8 mouse cellular contexts compared by ENCODE assay signal in genomic region chr4:122886579-122887254, GRCm38 (mm10). TPM values are rescaled to one million over a fixed set of nuclear protein-coding genes. Genes with fewer than 3 reads are reported as not detected.
A peak's percentile ranks its signal among the peaks of the same experiment; 100 is the strongest.
DNase-seq lines count a peak whose midpoint lies in the region; ATAC-seq and TF ChIP-seq lines count a peak whose summit lies in the region.

No protein-coding gene starts in this region.

- TF ChIP-seq CTCF in MEL (IDR thresholded peaks at IDR 0.05 in 2 of 3, conservative IDR thresholded peaks at IDR 0.05 in 1 of 3; ENCODE audit: control insufficient read depth in 1 of 3, insufficient read depth in 1 of 3, low read depth in 2 of 3, low read length in 3 of 3, poor library complexity in 1 of 3, severe bottlenecking in 1 of 3), result no peak
- no peak for TF ChIP-seq CTCF in liver, postnatal 0 days (IDR thresholded peaks at IDR 0.05; ENCODE audit: low read depth)
- TF ChIP-seq CTCF in stomach, postnatal 0 days (IDR thresholded peaks at IDR 0.05; ENCODE audit: low read depth), result no peak

- peaks cover 6 to 22% of the 10 kb centered on the region in 2 experiments; a peak in 3 of 4 replicates for H3K4me1 ChIP-seq in MEL (ENCODE audit: control insufficient read depth in 1 of 2, insufficient read depth in 2 of 2, low read length in 2 of 2)
- H3K4me1 ChIP-seq in forebrain, embryonic 15.5 days, result peaks cover 54% of the 10 kb centered on the region
- H3K4me1 ChIP-seq in liver, postnatal 0 days (ENCODE audit: insufficient read depth), result peaks cover 35% of the 10 kb centered on the region
- peaks cover 13% of the 10 kb centered on the region for H3K4me1 ChIP-seq in stomach, postnatal 0 days (replicated peaks; ENCODE audit: control insufficient read depth, insufficient read depth)

- peak overlapping the region; percentile 86 for H3K9ac ChIP-seq in MEL (ENCODE audit: control insufficient read depth, low read depth, low read length, poor library complexity, severe bottlenecking)
- H3K9ac ChIP-seq in forebrain, embryonic 15.5 days (replicated peaks), result peak overlapping the region; percentile 72
- peak overlapping the region; percentile 92 for H3K9ac ChIP-seq in liver, postnatal 0 days (replicated peaks)
- H3K9ac ChIP-seq in stomach, postnatal 0 days (ENCODE audit: low read length), result peak overlapping the region; percentile 84

- peaks cover 0 to 20% of the 10 kb centered on the region in 2 experiments; a peak in 2 of 4 replicates for H3K36me3 ChIP-seq in MEL (ENCODE audit: control insufficient read depth in 1 of 2, insufficient read depth in 2 of 2, low read length in 2 of 2)
- no peaks in the 10 kb centered on the region for H3K36me3 ChIP-seq in forebrain, embryonic 15.5 days
- H3K36me3 ChIP-seq in liver, postnatal 0 days (replicated peaks; ENCODE audit: insufficient read depth, low read length), result peaks cover 2% of the 10 kb centered on the region; the same call in 1 of the 2 replicates
- no peaks in the 10 kb centered on the region for H3K36me3 ChIP-seq in stomach, postnatal 0 days (ENCODE audit: control insufficient read depth, insufficient read depth, low read length)

- no peak for TF ChIP-seq EP300 in MEL (IDR thresholded peaks at IDR 0.05; ENCODE audit: low read depth in 1 of 2, low read length in 2 of 2)
- no peak for TF ChIP-seq EP300 in liver, postnatal 0 days (IDR thresholded peaks at IDR 0.05; ENCODE audit: low read depth)
- peak; percentile 20 for TF ChIP-seq EP300 in stomach, postnatal 0 days (optimal IDR thresholded peaks at IDR 0.05)

- H3K27ac ChIP-seq in MEL (ENCODE audit: control insufficient read depth, low read depth, low read length), result peak overlapping the region; percentile 95
- H3K27ac ChIP-seq in forebrain, embryonic 15.5 days (replicated peaks), result peak overlapping the region; percentile 98
- H3K27ac ChIP-seq in liver, postnatal 0 days (ENCODE audit: low read depth), result peak overlapping the region; percentile 100
- peak overlapping the region; percentile 100 for H3K27ac ChIP-seq in stomach, postnatal 0 days (replicated peaks)

- H3K9me3 ChIP-seq in MEL (replicated peaks; ENCODE audit: insufficient read depth, low read length), result no peaks in the 10 kb centered on the region
- H3K9me3 ChIP-seq in forebrain, embryonic 15.5 days, result no peaks in the 10 kb centered on the region
- no peaks in the 10 kb centered on the region for H3K9me3 ChIP-seq in liver, postnatal 0 days (ENCODE audit: low read length)
- no peaks in the 10 kb centered on the region for H3K9me3 ChIP-seq in stomach, postnatal 0 days (ENCODE audit: control insufficient read depth, low read length)

- 2% methylated on average over 19 of the region's 19 CpGs for WGBS in forebrain, embryonic 15.5 days
- 3% methylated on average over 19 of the region's 19 CpGs for WGBS in liver, postnatal 0 days (ENCODE audit: insufficient replicate concordance)
- WGBS in stomach, postnatal 0 days, result 3% methylated on average over 19 of the region's 19 CpGs

- peak; percentile 8 for ATAC-seq in forebrain, embryonic 15.5 days (replicated peaks)
- ATAC-seq in liver, postnatal 0 days, result no peak
- no peak; the same call in 1 of the 2 replicates for ATAC-seq in stomach, postnatal 0 days (ENCODE audit: low FRiP score, low TSS enrichment)

- H3K4me3 ChIP-seq in MEL (ENCODE audit: control insufficient read depth in 1 of 2, insufficient read depth in 1 of 2, low read depth in 2 of 2, low read length in 2 of 2), result peak overlapping the region; percentile 77 to 87
- H3K4me3 ChIP-seq in forebrain, embryonic 15.5 days, result peak overlapping the region; percentile 68
- peak overlapping the region; percentile 87 for H3K4me3 ChIP-seq in liver, postnatal 0 days (ENCODE audit: low read depth, low read length)
- peak overlapping the region; percentile 73 for H3K4me3 ChIP-seq in stomach, postnatal 0 days (ENCODE audit: low read depth, low read length)

- TF ChIP-seq POLR2A in MEL (IDR thresholded peaks at IDR 0.05; ENCODE audit: control insufficient read depth in 1 of 2, insufficient read depth in 1 of 2, low read depth in 1 of 2, low read length in 2 of 2, poor library complexity in 1 of 2), result no peak

- peaks cover 27% of the 10 kb centered on the region for H3K79me2 ChIP-seq in MEL (ENCODE audit: control insufficient read depth, insufficient read depth, low read length, poor library complexity)

- peak; percentile 23 for DNase-seq in kidney, adult 8-10 months
- DNase-seq in kidney, postnatal 14 days, result no peak
- peak; percentile 64 for DNase-seq in MEL (ENCODE audit: low read depth, low spot score)
- DNase-seq in liver, postnatal 0 days, result no peak
- DNase-seq in stomach, postnatal 0 days (ENCODE audit: low spot score), result no peak
- no peak for DNase-seq in spleen, postnatal 14 days (ENCODE audit: low spot score in 2 of 2)
- DNase-seq in right cerebral cortex, postnatal 36 days (ENCODE audit: low spot score in 2 of 2), result no peak

- H3K4me2 ChIP-seq in forebrain, embryonic 15.5 days (replicated peaks), result peak overlapping the region; percentile 70
- peak overlapping the region; percentile 98 for H3K4me2 ChIP-seq in liver, postnatal 0 days (ENCODE audit: low read depth, low read length)
- peak overlapping the region; percentile 72 for H3K4me2 ChIP-seq in stomach, postnatal 0 days (replicated peaks; ENCODE audit: low read depth)

- no peaks in the 10 kb centered on the region for H3K27me3 ChIP-seq in MEL (ENCODE audit: control insufficient read depth in 1 of 2, insufficient read depth in 2 of 2, low read length in 2 of 2)
- H3K27me3 ChIP-seq in forebrain, embryonic 15.5 days, result no peaks in the 10 kb centered on the region
- H3K27me3 ChIP-seq in liver, postnatal 0 days (ENCODE audit: insufficient read depth, low read length), result no peaks in the 10 kb centered on the region
- no peaks in the 10 kb centered on the region for H3K27me3 ChIP-seq in stomach, postnatal 0 days (ENCODE audit: control insufficient read depth, insufficient read depth, low read length)

- TF ChIP-seq RAD21 in MEL (IDR thresholded peaks at IDR 0.05; ENCODE audit: low read depth, low read length), result no peak

TF ChIP-seq in MEL, 35 proteins besides CTCF, POLR2A, EP300 and RAD21:
- TF ChIP-seq SMC3 (IDR thresholded peaks at IDR 0.05; ENCODE audit: low read depth, low read length), result no peak
- TF ChIP-seq ZNF384 (IDR thresholded peaks at IDR 0.05; ENCODE audit: low read depth, low read length), result no peak
- no peak for TF ChIP-seq MYC (IDR thresholded peaks at IDR 0.05; ENCODE audit: low read depth, low read length)
- no peak for TF ChIP-seq NELFE (IDR thresholded peaks at IDR 0.05; ENCODE audit: low read depth, low read length)
- TF ChIP-seq UBTF (IDR thresholded peaks at IDR 0.05; ENCODE audit: borderline replicate concordance, insufficient read depth, low read depth, low read length), result no peak
- no peak for TF ChIP-seq MAZ (IDR thresholded peaks at IDR 0.05; ENCODE audit: low read depth, low read length)
- no peak for TF ChIP-seq TAL1 (IDR thresholded peaks at IDR 0.05; ENCODE audit: low read length)
- no peak for TF ChIP-seq E2F4 (IDR thresholded peaks at IDR 0.05; ENCODE audit: borderline replicate concordance, low read depth, low read length)
- TF ChIP-seq HCFC1 (IDR thresholded peaks at IDR 0.05; ENCODE audit: low read depth, low read length), result no peak
- TF ChIP-seq POLR2AphosphoS5 (IDR thresholded peaks at IDR 0.05; ENCODE audit: borderline replicate concordance, low read depth, low read length), result no peak
- no peak for TF ChIP-seq POLR2AphosphoS2 (IDR thresholded peaks at IDR 0.05; ENCODE audit: low read length)

RNA-seq across cellular contexts. Expression of gene Cap1, which starts 0.9 kb away (rescaled TPM):
- total RNA-seq in MEL (2012; rRNA removed), result 68.3 and 82.3 TPM in 2 replicates
- 100 to 1,000 TPM in 1 of 2 experiments, not detected in 1; 134 TPM for polyA plus RNA-seq in MEL (2012; ENCODE audit: insufficient read depth in 1 of 2, insufficient read length in 2 of 2, low read depth in 1 of 2, low replicate concordance in 2 of 2, missing spikeins in 1 of 2)
- polyA plus RNA-seq in forebrain, embryonic 15.5 days (2015; fragmentation: Nextera tagmentation; extraction: Ambion mirVana), result 62.4 and 62.9 TPM in 2 replicates
- polyA plus RNA-seq in liver, postnatal 0 days (2015; fragmentation: Nextera tagmentation; extraction: Ambion mirVana), result 22.3 and 28.4 TPM in 2 replicates
- polyA plus RNA-seq in stomach, postnatal 0 days (2015; fragmentation: Nextera tagmentation; extraction: Ambion mirVana), result 53.2 and 56.2 TPM in 2 replicates

RNA-seq across cellular contexts. Expression of gene Ppt1, which starts 50.7 kb away (rescaled TPM):
- 12.5 and 13.1 TPM in 2 replicates for total RNA-seq in MEL (2012; rRNA removed)
- polyA plus RNA-seq in MEL (2012; ENCODE audit: insufficient read depth in 1 of 2, insufficient read length in 2 of 2, low read depth in 1 of 2, low replicate concordance in 2 of 2, missing spikeins in 1 of 2), result 10 to 100 TPM in 1 of 2 experiments, not detected in 1; 19.9 TPM
- 71.6 and 73.6 TPM in 2 replicates for polyA plus RNA-seq in forebrain, embryonic 15.5 days (2015; fragmentation: Nextera tagmentation; extraction: Ambion mirVana)
- 18.6 and 20.3 TPM in 2 replicates for polyA plus RNA-seq in liver, postnatal 0 days (2015; fragmentation: Nextera tagmentation; extraction: Ambion mirVana)
- 46.8 and 50.7 TPM in 2 replicates for polyA plus RNA-seq in stomach, postnatal 0 days (2015; fragmentation: Nextera tagmentation; extraction: Ambion mirVana)

Comparison
In these comparisons a context has a peak if more than half of its experiments do, and no peak if none do; other contexts are left out.
1. DNase-seq: peak in kidney, adult 8-10 months (2 of 2) and MEL (single experiment); none in kidney, postnatal 14 days (single experiment), liver, postnatal 0 days (single experiment), stomach, postnatal 0 days (single experiment), spleen, postnatal 14 days (0 of 2) and right cerebral cortex, postnatal 36 days (0 of 2).
2. Peak in every context shown above with its lines, with median percentiles within 50 percentile points of each other: H3K27ac ChIP-seq, H3K4me3 ChIP-seq, H3K9ac ChIP-seq and H3K4me2 ChIP-seq.